Mouse (Mus musculus) hindbrain, embryonic 13.5 days (tissue): Measurements from ENCODE around the gene Prcd. TPM values are rescaled to one million over a fixed set of nuclear protein-coding genes. Genes with fewer than 3 reads are reported as not detected.

Experiments
- ATAC-seq: fragments of 200-750 bp; cut with Nextera tagmentation; 2 replicates; pipeline ENCODE4 v1.8.0; 2017; ENCODE audit warnings: moderate TSS enrichment; ENCODE audit not compliant: low FRiP score
- H3K27ac ChIP-seq: fragments of 300-500 bp; sonication (generic); 2 replicates; pipeline ENCODE4 v1.5.1; 2015; ENCODE audit warnings: inconsistent platforms, mild to moderate bottlenecking, moderate library complexity
- H3K27me3 ChIP-seq: fragments of 300-500 bp; sonication (generic); 2 replicates; pipeline ENCODE4 v1.6.1; 2015; ENCODE audit warnings: mild to moderate bottlenecking, inconsistent platforms
- H3K36me3 ChIP-seq: fragments of 300-500 bp; sonication (generic); 2 replicates; pipeline ENCODE4 v1.6.1; 2015; ENCODE audit warnings: mild to moderate bottlenecking, inconsistent platforms
- H3K4me1 ChIP-seq: fragments of 300-500 bp; sonication (generic); replicated peaks from 2 replicates; pipeline ENCODE4 v1.6.1; 2015; ENCODE audit warnings: inconsistent platforms
- H3K4me2 ChIP-seq: fragments of 300-500 bp; sonication (generic); 2 replicates; pipeline ENCODE4 v1.6.1; 2015; ENCODE audit warnings: inconsistent platforms, mild to moderate bottlenecking, moderate library complexity
- H3K4me3 ChIP-seq: fragments of 300-500 bp; sonication (generic); 2 replicates; pipeline ENCODE4 v1.5.1; 2015; ENCODE audit warnings: mild to moderate bottlenecking, inconsistent platforms
- H3K9ac ChIP-seq: fragments of 300-500 bp; sonication (generic); 2 replicates; pipeline ENCODE4 v1.6.1; 2015; ENCODE audit warnings: mild to moderate bottlenecking, inconsistent platforms
- H3K9me3 ChIP-seq: fragments of 300-500 bp; sonication (generic); 2 replicates; pipeline ENCODE4 v1.6.1; 2016; ENCODE audit warnings: inconsistent platforms
- WGBS: fragments of 180-500 bp; shearing (Covaris S2); methylation state at CpG from one replicate; pipeline ENCODE4 v1.1.7; 2015; 5-methylcytosine and 5-hydroxymethylcytosine counted together
- polyA plus RNA-seq: library from polyadenylated mRNA; unstranded; fragments of >200 nt; fragmentation: Nextera tagmentation; extraction: Ambion mirVana; gene quantifications from 2 replicates; pipeline ENCODE4 v1.2.1, GENCODE M21; 2015

Gene Prcd
- polyA plus RNA-seq, 1 experiment from 2014 or later, result 1.2 TPM

DNA sequence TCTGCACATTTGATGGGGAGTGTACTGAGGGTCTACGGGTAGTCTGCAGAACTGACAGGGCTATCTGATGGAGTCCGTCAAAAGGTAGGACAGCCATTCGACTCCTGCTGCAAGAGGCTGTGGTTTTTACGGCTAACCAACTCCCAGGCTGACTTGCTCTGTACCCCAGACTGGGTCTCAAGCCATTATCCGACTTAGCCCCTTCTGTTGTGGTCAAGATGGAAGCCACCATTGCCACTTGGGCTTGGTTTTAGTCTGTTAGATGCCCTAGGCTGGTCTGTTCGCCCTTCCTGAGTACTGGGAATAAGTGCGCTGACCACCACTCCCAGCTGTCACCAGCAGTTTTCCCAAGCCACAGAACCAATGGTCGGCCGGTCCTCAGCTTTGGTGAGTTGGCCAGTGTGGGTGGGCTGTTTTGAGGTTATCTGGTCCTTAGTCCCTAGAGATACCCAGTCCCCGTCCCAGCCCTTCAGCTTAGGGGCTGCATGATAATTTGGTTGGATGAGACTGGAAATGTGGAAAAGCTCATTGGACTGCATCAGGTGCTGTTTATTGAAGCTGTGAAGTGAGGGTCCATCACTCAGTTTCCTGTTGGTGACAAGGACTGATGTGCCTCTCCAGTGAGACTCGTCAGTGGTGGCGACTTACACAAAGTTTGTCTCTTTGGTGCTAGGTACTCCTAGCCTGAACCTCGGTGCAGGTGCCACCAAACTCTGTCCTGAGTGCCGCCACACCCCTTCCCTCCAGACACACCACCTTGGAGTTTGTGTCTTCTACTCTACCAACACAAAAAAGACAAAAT lies 23.0 kb downstream of the Prcd start:
- WGBS, result 92% methylated on average over 14 of the region's 14 CpGs
- Histone ChIP-seq H3K4me3 (no peak overlapping the region), H3K36me3 (peaks cover 55% of the 10 kb centered on the region), H3K9me3 (no peaks in the 10 kb centered on the region), H3K27me3 (no peaks in the 10 kb centered on the region), H3K4me1 (peaks cover 28% of the 10 kb centered on the region), H3K27ac (no peak overlapping the region), H3K9ac (no peak overlapping the region), H3K4me2 (no peak overlapping the region)
- no peak for ATAC-seq

DNA sequence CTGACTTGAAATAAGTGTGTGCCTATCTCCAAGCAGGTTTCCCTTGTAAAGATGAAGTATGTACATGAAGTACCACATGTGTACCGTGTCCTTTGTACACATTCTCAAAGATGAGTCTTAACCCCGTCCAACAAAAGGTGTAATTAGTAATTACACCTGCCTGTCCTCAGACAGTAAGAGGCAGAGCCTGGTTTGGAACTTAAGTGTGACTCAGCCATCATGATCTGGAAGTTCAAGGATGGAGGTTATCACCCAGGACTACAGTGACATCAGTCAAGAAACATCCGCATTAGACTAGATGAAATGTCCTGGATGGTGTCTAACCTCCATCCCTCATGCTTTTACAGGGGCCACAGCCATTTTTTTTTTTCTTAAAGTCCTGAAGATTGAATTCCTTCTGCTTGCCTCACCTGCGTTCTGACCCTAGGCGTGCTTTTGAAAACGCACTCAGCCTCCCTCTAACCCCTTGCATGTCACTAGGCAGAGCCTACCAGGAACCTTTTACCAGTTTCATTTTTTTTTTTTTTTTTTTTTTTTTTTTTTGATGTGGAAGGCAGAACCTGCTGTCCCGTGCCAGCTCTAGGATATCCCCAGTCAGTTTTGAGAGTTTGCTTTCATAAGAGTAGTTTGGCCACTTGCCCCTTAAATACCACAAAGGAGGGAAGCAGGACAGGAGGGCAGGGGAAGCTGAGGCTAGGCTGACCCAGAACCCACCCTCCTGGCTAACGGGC lies 24.5 kb downstream of the Prcd start:
- 90% methylated on average over 8 of the region's 8 CpGs for WGBS
- H3K4me1 ChIP-seq, result peaks cover 18% of the 10 kb centered on the region
- H3K4me2 ChIP-seq, result no peak overlapping the region
- no peak overlapping the region for H3K4me3 ChIP-seq
- H3K9me3 ChIP-seq, result no peaks in the 10 kb centered on the region
- ATAC-seq, result no peak
- no peaks in the 10 kb centered on the region for H3K27me3 ChIP-seq
- H3K27ac ChIP-seq, result no peak overlapping the region
- peaks cover 65% of the 10 kb centered on the region for H3K36me3 ChIP-seq
- no peak overlapping the region for H3K9ac ChIP-seq

DNA sequence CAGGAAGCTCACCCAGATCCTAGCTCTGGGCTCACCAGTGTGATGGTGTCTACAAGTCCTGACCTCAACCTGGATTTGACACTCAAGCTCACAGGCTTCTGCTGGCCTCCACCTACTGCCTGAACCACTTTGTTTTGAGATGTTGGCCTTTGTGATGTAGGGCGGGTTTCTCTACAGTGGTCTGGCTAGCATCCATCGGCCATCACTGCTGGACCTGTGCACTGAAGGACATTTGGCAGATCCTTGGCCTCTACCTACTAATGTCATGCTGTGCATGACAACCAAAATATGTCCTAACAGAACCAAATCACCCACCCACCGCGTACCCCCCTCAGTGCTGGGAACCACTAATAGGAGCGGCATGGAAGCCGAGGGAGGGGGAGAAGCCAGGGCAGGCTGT lies 25.8 kb downstream of the Prcd start:
- Histone ChIP-seq H3K36me3 (peaks cover 55% of the 10 kb centered on the region), H3K4me2 (no peak overlapping the region), H3K9ac (no peak overlapping the region), H3K9me3 (no peaks in the 10 kb centered on the region), H3K27ac (no peak overlapping the region), H3K4me3 (no peak overlapping the region), H3K27me3 (no peaks in the 10 kb centered on the region), H3K4me1 (peaks cover 6% of the 10 kb centered on the region; the same call in 1 of the 2 replicates)
- ATAC-seq, result no peak
- 93% methylated on average over 6 of the region's 6 CpGs for WGBS

DNA sequence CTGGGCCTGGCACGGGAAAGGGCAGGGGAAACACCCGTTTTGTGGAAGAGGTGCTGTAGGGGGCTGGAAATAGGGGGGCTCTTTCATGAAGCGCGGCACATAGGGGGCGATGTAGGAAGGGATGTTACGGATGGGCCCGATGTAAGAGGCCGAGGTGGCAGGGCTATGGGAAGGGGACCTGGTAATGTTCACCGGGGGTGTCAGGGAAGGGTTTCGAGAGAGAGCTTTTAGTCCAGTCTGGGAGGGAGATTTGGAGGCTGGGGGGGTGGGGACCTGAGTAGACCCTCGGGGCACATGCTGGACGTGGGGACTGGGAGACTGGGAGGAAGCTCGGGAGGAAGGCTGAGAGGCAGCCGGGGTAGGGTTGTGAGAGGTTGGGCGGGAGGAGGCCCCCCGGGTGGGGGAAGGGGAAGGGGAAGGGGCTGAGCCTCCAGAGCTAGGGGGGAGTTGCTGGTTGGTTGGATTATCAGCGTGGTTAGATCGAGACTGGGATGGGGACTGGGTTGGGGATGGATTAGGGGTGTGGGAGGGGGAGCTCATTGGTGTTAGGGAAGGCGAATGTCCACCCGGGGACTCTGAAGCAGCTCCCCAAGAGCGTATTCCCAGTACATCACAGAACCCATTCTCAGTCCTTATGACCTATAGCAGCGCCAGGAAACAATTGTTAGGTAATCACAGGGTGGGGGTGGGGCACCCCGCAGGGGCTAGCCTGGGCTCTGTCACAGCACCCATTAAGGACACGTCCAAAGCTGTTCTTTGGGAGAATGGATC lies 27.2 kb downstream of the Prcd start:
- H3K27me3 ChIP-seq, result no peaks in the 10 kb centered on the region
- H3K36me3 ChIP-seq, result peaks cover 44% of the 10 kb centered on the region
- no peaks in the 10 kb centered on the region for H3K9me3 ChIP-seq
- 81% methylated on average over 24 of the region's 24 CpGs for WGBS
- no peak overlapping the region for H3K9ac ChIP-seq
- no peak overlapping the region for H3K4me2 ChIP-seq
- H3K4me1 ChIP-seq, result no peaks in the 10 kb centered on the region
- H3K27ac ChIP-seq, result no peak overlapping the region
- ATAC-seq, result no peak
- no peak overlapping the region for H3K4me3 ChIP-seq

DNA sequence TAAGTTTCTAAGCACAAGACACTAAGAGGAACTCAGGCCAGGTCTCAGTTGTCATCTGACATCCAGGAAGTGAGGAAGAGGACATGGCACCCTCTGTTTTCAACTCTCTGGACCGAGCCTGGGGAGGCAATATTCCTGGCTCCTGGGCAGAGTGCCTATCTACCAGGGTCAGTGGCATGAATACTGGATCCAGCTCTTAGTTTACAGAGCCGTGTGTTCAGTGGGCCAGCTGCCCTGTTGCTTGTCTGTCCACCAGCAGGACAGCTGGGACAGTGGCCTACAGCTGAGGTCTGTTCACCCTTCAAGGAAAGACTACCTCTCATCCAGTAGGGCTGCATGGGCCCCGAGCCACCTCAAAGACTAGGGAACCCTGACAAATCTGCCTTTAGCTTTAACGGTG lies 27.8 kb downstream of the Prcd start:
- Histone ChIP-seq H3K9me3 (no peaks in the 10 kb centered on the region), H3K4me3 (no peak overlapping the region), H3K4me2 (no peak overlapping the region), H3K9ac (no peak overlapping the region), H3K4me1 (no peaks in the 10 kb centered on the region), H3K36me3 (peaks cover 42% of the 10 kb centered on the region), H3K27me3 (no peaks in the 10 kb centered on the region), H3K27ac (no peak overlapping the region)
- WGBS, result 96% methylated on average over 4 of the region's 4 CpGs
- no peak for ATAC-seq

DNA sequence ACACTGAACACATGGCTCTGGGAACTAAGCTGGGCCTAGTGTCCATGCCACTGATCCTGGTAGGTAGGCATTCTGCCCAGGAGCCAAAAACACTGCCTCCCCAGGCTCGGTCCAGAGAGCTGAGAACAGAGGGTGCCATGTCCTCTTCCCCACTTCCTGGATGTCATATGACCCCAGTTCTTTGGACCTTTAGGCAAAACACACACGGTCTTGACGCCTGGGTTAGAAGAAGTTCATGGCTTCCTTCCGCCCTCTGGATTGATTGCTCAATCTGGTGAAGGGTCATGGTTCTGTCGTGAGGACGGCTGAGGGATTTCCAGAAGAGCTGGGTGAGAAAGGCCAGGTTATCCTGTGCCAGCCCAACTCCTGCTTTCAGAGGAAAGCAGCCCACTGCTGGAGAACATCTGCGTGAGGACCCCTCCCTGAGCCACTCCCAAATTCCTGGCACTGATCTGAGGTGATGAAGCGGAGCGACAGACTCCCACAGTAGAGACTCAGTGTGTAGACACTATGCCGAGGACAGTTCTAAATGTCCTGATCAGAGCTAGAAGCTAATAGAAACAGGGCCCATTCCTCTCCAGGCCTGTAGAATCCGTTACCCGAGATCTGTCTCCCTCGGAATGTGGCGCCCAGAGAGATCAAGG lies 29.3 kb downstream of the Prcd start:
- Histone ChIP-seq H3K36me3 (peaks cover 27% of the 10 kb centered on the region), H3K4me2 (no peak overlapping the region), H3K27ac (no peak overlapping the region), H3K4me1 (no peaks in the 10 kb centered on the region), H3K9ac (no peak overlapping the region), H3K9me3 (no peaks in the 10 kb centered on the region), H3K27me3 (no peaks in the 10 kb centered on the region), H3K4me3 (no peak overlapping the region)
- ATAC-seq, result no peak
- 87% methylated on average over 14 of the region's 14 CpGs for WGBS

DNA sequence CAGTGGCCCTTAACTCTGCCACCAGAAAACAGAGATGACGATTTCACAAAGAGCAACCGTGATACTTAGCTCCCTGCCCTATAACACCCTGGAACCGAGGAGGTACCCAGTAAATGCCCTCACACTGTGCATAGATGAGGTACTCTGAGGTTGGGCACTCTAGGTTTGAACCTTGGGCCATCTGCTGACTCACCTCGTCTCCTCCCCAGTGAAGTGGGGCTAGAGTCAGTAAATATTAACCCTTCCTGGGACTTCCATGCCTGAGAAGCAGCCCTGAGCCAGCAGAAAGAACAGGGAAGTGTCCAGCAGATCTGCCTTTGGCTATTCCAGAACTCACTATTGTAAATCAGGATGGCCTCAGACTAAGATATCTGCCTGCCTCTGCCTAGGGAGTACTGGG lies 30.4 kb downstream of the Prcd start:
- no peak overlapping the region for H3K27ac ChIP-seq
- H3K9ac ChIP-seq, result no peak overlapping the region
- no peaks in the 10 kb centered on the region for H3K27me3 ChIP-seq
- no peaks in the 10 kb centered on the region for H3K9me3 ChIP-seq
- H3K36me3 ChIP-seq, result peaks cover 25% of the 10 kb centered on the region
- WGBS, result 87% methylated on average over 4 of the region's 4 CpGs
- no peaks in the 10 kb centered on the region for H3K4me1 ChIP-seq
- no peak overlapping the region for H3K4me3 ChIP-seq
- H3K4me2 ChIP-seq, result no peak overlapping the region
- ATAC-seq, result no peak

DNA sequence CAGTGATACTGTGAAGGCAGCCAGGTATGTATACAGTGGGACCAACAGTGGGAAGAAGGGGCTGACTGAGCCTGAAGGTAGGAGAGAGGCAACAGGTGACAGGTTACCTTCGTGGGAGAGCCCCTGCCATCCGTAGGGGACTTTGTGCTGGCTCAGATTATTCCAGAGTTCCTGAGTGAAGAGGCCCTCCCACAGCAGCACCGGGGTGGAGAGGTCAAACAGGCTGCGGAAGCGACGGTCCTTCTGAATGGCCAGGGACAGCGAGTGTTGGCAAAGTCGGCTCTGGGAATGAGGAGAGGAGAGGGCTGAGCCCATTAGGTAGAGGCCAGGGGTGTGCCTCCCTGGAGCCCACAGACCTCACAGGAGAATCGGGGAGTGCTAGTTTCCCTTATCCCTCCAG lies 32.4 kb downstream of the Prcd start:
- H3K9ac ChIP-seq, result no peak overlapping the region
- no peaks in the 10 kb centered on the region for H3K4me1 ChIP-seq
- no peaks in the 10 kb centered on the region for H3K9me3 ChIP-seq
- H3K27me3 ChIP-seq, result no peaks in the 10 kb centered on the region
- ATAC-seq, result no peak
- H3K4me3 ChIP-seq, result no peak overlapping the region
- H3K27ac ChIP-seq, result no peak overlapping the region
- H3K36me3 ChIP-seq, result peaks cover 19% of the 10 kb centered on the region
- 72% methylated on average over 9 of the region's 9 CpGs for WGBS
- no peak overlapping the region for H3K4me2 ChIP-seq

DNA sequence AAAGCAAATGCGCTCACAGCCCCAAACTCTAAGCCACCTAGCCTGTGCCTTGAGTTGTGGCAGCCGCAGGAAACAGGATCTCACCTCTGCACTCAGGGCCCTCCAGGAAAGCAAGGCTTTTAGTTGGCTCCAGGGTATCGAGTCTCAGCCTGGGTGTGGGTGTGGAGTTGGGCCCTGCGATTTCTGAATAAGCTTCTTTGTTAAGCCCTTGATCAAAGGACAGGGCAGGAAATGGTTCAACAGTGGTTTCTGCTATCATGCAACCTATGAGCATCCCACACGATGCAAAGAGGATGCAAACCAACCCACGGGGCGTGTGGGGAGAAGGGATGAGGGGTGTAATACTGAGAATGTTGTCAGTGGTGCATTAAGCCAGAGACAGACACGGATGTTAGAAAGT lies 34.6 kb downstream of the Prcd start:
- H3K9ac ChIP-seq, result no peak overlapping the region
- H3K27me3 ChIP-seq, result peaks cover 4% of the 10 kb centered on the region; the same call in 1 of the 2 replicates
- 85% methylated on average over 8 of the region's 8 CpGs for WGBS
- peaks cover 9% of the 10 kb centered on the region; the same call in 1 of the 2 replicates for H3K36me3 ChIP-seq
- H3K27ac ChIP-seq, result no peak overlapping the region
- no peaks in the 10 kb centered on the region for H3K4me1 ChIP-seq
- H3K9me3 ChIP-seq, result no peaks in the 10 kb centered on the region
- ATAC-seq, result no peak
- no peak overlapping the region for H3K4me3 ChIP-seq
- H3K4me2 ChIP-seq, result no peak overlapping the region

DNA sequence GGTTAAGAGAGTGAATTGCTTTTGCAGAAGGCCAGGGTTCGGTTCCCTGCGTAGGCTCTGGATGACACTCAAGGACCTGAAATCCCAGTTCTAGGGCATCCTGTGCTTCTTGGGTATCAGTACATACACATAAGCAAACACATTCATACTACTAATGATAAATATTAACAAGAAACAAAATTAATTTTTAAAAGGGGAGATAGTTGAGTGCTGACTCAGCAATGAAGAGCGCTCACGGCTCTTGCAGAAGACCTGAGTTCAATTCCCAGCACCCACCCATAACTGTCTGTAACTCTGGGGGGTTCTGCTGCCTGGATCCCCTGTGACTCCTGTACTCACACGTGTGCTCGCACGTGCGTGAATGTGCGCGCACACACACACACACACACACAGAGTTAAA lies 36.3 kb downstream of the Prcd start:
- peaks cover 8% of the 10 kb centered on the region for H3K4me1 ChIP-seq
- H3K4me2 ChIP-seq, result no peak overlapping the region
- no peaks in the 10 kb centered on the region for H3K9me3 ChIP-seq
- H3K27ac ChIP-seq, result no peak overlapping the region
- H3K36me3 ChIP-seq, result peaks cover 7% of the 10 kb centered on the region; the same call in 1 of the 2 replicates
- 97% methylated on average over 10 of the region's 10 CpGs for WGBS
- H3K4me3 ChIP-seq, result no peak overlapping the region
- H3K27me3 ChIP-seq, result peaks cover 20% of the 10 kb centered on the region
- H3K9ac ChIP-seq, result no peak overlapping the region
- ATAC-seq, result no peak

DNA sequence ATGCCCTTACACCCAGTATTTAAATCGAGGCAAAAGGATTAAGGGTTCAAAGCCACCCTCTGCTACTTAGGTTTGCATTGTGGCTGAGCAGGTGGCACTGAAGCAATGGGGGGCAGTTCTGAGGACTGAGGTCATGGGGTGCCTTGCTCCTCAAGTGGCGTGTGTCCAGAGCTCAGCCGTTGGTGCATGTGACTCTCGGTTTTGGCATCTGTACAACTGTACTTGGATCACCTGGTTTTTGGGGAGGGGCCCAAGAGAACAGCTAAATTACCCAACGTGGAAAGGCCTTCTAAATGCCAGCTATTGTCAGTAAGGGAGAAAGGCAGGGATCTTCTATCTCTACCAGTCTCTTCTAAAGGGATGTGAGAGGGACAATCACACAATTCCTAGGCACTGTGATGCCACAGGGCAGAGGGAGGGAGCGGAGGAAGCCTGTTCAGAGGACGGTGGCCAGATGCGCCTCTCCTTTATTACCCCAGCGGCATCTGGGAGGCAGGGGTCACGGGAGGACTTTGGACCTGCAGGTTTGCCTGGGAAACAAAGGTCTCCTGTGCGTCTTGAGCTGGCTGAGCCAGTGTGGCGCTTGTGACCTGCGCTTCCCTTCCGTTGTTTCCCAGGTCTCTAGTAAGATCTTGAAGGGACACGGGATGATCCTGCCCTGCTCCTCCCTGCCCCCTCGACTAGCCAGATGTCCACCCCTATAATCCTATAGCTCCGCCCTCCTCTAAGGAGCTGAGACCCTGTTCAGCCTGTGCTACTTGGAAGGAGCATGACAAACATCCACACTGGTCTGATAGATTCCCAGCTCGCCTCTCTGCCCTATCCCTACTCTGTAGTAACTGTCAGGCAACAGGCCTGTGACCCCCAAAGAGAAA lies 37.6 kb downstream of the Prcd start:
- no peak overlapping the region for H3K4me2 ChIP-seq
- 44% methylated on average over 18 of the region's 18 CpGs for WGBS
- H3K27ac ChIP-seq, result no peak overlapping the region
- no peak overlapping the region for H3K9ac ChIP-seq
- no peaks in the 10 kb centered on the region for H3K9me3 ChIP-seq
- ATAC-seq, result no peak
- H3K36me3 ChIP-seq, result peaks cover under 1% of the 10 kb centered on the region; the same call in 1 of the 2 replicates
- H3K27me3 ChIP-seq, result peaks cover 33% of the 10 kb centered on the region
- H3K4me1 ChIP-seq, result peaks cover 18% of the 10 kb centered on the region
- H3K4me3 ChIP-seq, result no peak overlapping the region
